Mouse (Mus musculus) heart, adult 2 months (tissue): ENCODE data around the gene Theg.

ENCODE experiments used
- CTCF ChIP-seq: fragments of 200-600 bp; IDR thresholded peaks from 2 replicates; pipeline ENCODE4 v1.8.1; 2022; ENCODE audit warnings: antibody characterized with exemption, mild to moderate bottlenecking, moderate library complexity
- EP300 ChIP-seq: fragments of 200-500 bp; IDR thresholded peaks from 2 replicates; pipeline ENCODE4 v1.6.1; 2011; ENCODE audit warnings: low read depth, low read length, control low read depth; ENCODE audit not compliant: insufficient read depth
- POLR2A ChIP-seq: fragments of 200-500 bp; IDR thresholded peaks from 2 replicates; pipeline ENCODE4 v1.6.1; 2011; ENCODE audit warnings: mild to moderate bottlenecking, low read depth, low read length, control low read depth; ENCODE audit not compliant: insufficient read depth

- no peak for TF ChIP-seq POLR2A
- TF ChIP-seq CTCF: no peak
- TF ChIP-seq EP300: no peak
These were observed 29.2 kb upstream of the Theg start for GRCm38 (mm10) chr10:79616376-79616775.
